Mouse (Mus musculus): ENCODE results near the gene Gm28051. TPM values are rescaled to one million over a fixed set of nuclear protein-coding genes. Genes with fewer than 3 reads are reported as not detected.

The Gm28051 gene
- polyA plus RNA-seq, 1 experiment, result not detected

Other genes with a start within 250 kb of the Gm28051 start
- 32.2 and 45.9 TPM in 2 replicates for gene Chga, start 202.8 kb downstream of the Gm28051 start, polyA plus RNA-seq (2012; rRNA removed)
- gene Itpk1, start 52.8 kb downstream of the Gm28051 start, polyA plus RNA-seq (2012; rRNA removed), result 205 and 268 TPM in 2 replicates
- 0.45 and 0.74 TPM in 2 replicates for gene Moap1, start 14.1 kb downstream of the Gm28051 start, polyA plus RNA-seq (2012; rRNA removed)
- gene Tmem251, start 14.0 kb downstream of the Gm28051 start, polyA plus RNA-seq (2012; rRNA removed), result 2.8 TPM in 2 replicates
- gene Gon7, start within 50 bp of the Gm28051 start, polyA plus RNA-seq (2012; rRNA removed), result 8.0 and 10.3 TPM in 2 replicates
- gene Ubr7, start 202 bp upstream of the Gm28051 start, polyA plus RNA-seq (2012; rRNA removed), result 8.5 and 10.3 TPM in 2 replicates
- gene Gm20604, start 907 bp upstream of the Gm28051 start, polyA plus RNA-seq (2012; rRNA removed), result 3.0 and 3.6 TPM in 2 replicates
- gene Btbd7, start 120.7 kb upstream of the Gm28051 start, polyA plus RNA-seq (2012; rRNA removed), result 5.6 and 12.4 TPM in 2 replicates
- not detected in 2 replicates for gene Cox8c, start 141.6 kb upstream of the Gm28051 start, polyA plus RNA-seq (2012; rRNA removed)
- 0.15 and 0.22 TPM in 2 replicates for gene Unc79, start 191.1 kb upstream of the Gm28051 start, polyA plus RNA-seq (2012; rRNA removed)